Mouse (Mus musculus) erythroblast, embryonic 14.5 days (primary cell): ENCODE results near the gene Eif3b.

Experiments used
- GATA1 ChIP-seq: IDR thresholded peaks from 2 replicates; pipeline ENCODE4 v1.6.1; 2012; ENCODE audit warnings: low read length, inconsistent platforms, mixed read lengths
- TAL1 ChIP-seq: IDR thresholded peaks from 3 replicates; pipeline ENCODE4 v1.6.1; 2012; ENCODE audit warnings: low read length, inconsistent platforms, mixed read lengths

- TF ChIP-seq GATA1 (no peak), TAL1 (no peak)
These were observed 7.8 kb upstream of the Eif3b start for GRCm38 (mm10) chr5:140411339-140411738.
